Mouse (Mus musculus) brain, adult 10 weeks (tissue): ENCODE data around the gene Lrrc39. TPM values are rescaled to one million over a fixed set of nuclear protein-coding genes. Genes with fewer than 3 reads are reported as not detected.

Experiments
- polyA plus RNA-seq: library from polyadenylated mRNA; stranded (reverse); fragments of 350-450 nt; fragmentation: Illumina TruSeq; extraction: RNeasy Lipid Tissue Mini Kit (QIAGEN cat#74804); gene quantifications from one replicate; pipeline ENCODE4 v1.2.3, GENCODE M21; 2015; ENCODE audit warnings: low read depth, low replicate concordance

Lrrc39 gene
- not detected for polyA plus RNA-seq

DNA sequence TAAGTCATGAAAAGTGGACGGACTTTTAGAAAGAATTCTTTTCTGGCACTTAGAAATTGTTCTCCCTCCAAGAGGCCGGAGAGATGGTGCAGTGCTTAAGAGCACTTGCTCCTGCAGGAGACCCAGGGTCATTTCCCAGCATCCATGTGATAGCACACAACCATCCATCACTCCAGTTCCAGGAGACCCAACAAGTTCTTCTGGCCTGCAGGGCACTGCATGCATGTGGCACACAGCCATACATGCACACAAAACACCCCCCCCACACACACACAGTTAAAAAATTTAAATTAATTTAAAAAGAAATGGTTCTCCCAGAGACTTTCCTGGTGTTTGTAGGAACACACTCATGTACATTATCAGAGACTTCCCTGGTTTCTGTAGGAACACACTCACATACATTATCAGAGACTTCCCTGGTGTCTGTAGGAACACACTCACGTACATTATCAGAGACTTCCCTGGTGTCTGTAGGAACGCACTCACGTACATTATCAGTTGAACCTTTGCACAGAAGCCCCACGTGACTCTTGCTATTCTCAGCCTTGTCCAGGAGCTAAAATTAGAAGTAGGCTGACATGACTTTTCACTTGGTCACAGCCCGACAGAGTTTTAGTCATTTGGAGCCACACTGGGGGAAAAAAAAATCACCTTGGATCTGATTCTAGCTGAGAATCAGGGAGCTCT lies at the start of gene Lrrc39:
Lrrc39 (plus strand) TSS at position 566 of the 687 bp plus-strand sequence.

DNA sequence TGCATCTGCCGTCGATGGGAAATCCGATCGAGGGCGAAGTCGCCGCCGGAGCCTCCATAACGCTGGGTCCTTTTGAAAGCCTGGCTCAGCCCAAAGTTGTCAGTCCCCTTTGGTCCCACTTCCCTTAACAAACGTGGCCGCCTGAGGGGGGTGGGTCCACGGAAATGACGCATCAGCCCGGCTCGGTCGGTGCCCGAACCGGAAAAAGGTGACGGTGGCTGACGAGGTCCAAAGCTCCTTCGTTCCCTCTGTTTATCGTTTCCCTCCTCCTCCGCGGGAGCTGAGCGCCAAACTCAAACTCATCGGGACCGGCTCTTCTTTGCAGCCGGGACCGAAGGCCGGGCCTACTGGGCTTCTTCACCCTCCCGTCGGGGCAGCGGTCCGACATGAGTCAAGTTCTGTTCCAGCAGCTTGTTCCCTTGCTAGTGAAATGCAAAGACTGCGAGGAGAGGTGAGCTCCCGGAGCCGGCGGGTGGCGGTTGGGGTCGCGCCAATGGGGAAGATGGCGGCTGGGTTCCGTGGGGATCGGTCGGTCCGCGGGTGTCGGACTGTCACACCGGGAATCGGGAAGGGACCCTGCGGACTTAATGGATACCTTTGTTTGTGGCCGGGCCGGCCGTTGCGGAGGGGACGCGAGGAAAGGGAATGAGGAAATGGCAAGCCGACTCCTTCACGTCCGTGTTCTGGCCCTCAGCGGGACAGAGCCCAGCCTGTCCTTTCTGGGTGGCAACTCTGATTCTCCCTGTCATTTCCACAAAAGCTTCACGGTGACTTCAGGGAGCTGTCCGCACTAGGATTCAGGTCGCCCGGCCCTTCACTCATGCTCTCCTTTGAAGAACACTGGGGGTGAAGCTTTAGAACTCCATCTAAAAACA lies 32.2 kb downstream of the Lrrc39 start, which contains the start of gene Sass6:
Sass6 (plus strand) TSS at position 255 of the 875 bp plus-strand sequence.

DNA sequence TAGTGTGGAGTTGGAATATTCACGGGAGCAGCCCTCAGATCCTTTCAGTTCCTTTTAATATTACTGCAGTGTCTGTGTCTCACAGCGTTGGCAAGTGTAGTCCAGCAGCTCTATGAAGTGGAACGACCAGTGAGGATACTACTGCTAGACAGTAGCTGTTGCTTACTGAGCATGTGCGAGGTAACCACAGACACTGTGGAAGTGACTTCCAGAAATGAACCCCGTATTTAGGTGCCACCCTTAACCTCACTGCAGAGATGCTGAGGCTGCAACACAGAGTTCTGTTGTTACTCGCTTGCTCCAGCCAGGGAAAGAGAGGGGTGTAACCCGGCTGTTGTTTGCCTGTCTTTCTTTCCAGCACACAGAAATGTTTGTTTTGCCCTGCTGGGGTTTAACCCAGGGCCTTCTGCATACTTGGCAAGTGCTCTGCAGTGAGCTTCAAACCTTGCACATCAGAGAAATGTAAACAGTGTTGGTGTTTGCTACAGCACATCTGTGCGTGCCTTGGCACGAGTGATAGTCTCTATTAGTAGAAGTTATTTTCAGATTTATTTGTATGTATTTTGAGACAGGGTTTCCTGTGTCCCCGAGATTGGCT lies 51.6 kb downstream of the Lrrc39 start, which contains the start of gene Trmt13:
Trmt13 (minus strand) TSS at position 293 of the 598 bp plus-strand sequence.

Other genes starting within 250 kb of the Lrrc39 start
- gene Cdc14a, start 138.9 kb upstream of the Lrrc39 start, polyA plus RNA-seq = 1.8 TPM
- gene Rtca, start 54.8 kb upstream of the Lrrc39 start, polyA plus RNA-seq = 72.4 TPM
- 19.2 TPM for gene Dbt, start 49.9 kb upstream of the Lrrc39 start, polyA plus RNA-seq
- gene Sass6, start 32.0 kb downstream of the Lrrc39 start, polyA plus RNA-seq = 3.8 TPM
- 12.8 TPM for gene Trmt13, start 51.6 kb downstream of the Lrrc39 start, polyA plus RNA-seq
- gene Mfsd14a, start 99.7 kb downstream of the Lrrc39 start, polyA plus RNA-seq = 56.9 TPM
- not detected for gene Gm43191, start 118.3 kb downstream of the Lrrc39 start, polyA plus RNA-seq
- 17.2 TPM for gene Slc35a3, start 149.9 kb downstream of the Lrrc39 start, polyA plus RNA-seq
- gene Agl, start 245.2 kb downstream of the Lrrc39 start, polyA plus RNA-seq = 16.1 TPM